Mouse (Mus musculus) heart, embryonic 11.5 days (tissue): ENCODE measurements around the gene Prl7b1. TPM values are rescaled to one million over a fixed set of nuclear protein-coding genes. Genes with fewer than 3 reads are reported as not detected.

ENCODE experiments used
- ATAC-seq: fragments of 200-750 bp; cut with Nextera tagmentation; replicated peaks from 2 replicates; pipeline ENCODE4 v1.8.0; 2017; ENCODE audit warnings: moderate library complexity; ENCODE audit not compliant: insufficient number of reproducible peaks, low FRiP score, low TSS enrichment
- H3K27ac ChIP-seq: fragments of 300-500 bp; sonication (generic); 2 replicates; pipeline ENCODE4 v1.5.1; 2014; ENCODE audit warnings: mild to moderate bottlenecking, low read depth, low read length
- H3K27me3 ChIP-seq: fragments of 300-500 bp; sonication (generic); 2 replicates; pipeline ENCODE4 v1.6.1; 2014; ENCODE audit warnings: mild to moderate bottlenecking, low read length, mixed read lengths; ENCODE audit not compliant: control insufficient read depth, insufficient read depth
- H3K36me3 ChIP-seq: fragments of 300-500 bp; sonication (generic); 2 replicates; pipeline ENCODE4 v1.6.1; 2014; ENCODE audit warnings: mild to moderate bottlenecking, low read length, moderate library complexity, mixed read lengths; ENCODE audit not compliant: control insufficient read depth, insufficient read depth
- H3K4me1 ChIP-seq: fragments of 300-500 bp; sonication (generic); 2 replicates; pipeline ENCODE4 v1.6.1; 2014; ENCODE audit warnings: low read length; ENCODE audit not compliant: control insufficient read depth, insufficient read depth
- H3K4me2 ChIP-seq: fragments of 300-500 bp; sonication (generic); 2 replicates; pipeline ENCODE4 v1.6.1; 2014; ENCODE audit warnings: mild to moderate bottlenecking, moderate library complexity
- H3K4me3 ChIP-seq: fragments of 300-500 bp; sonication (generic); 2 replicates; pipeline ENCODE4 v1.5.1; 2014; ENCODE audit warnings: low read depth, low read length
- H3K9ac ChIP-seq: fragments of 300-500 bp; sonication (generic); 2 replicates; pipeline ENCODE4 v1.6.1; 2014; ENCODE audit warnings: mild to moderate bottlenecking, low read depth, low read length, moderate library complexity
- H3K9me3 ChIP-seq: fragments of 300-500 bp; sonication (generic); replicated peaks from 2 replicates; pipeline ENCODE4 v1.6.1; 2016; ENCODE audit warnings: low read length; ENCODE audit not compliant: control insufficient read depth
- WGBS: fragments of 180-500 bp; shearing (Covaris S2); extraction: QIAGEN DNeasy Blood & Tissue Kit; methylation state at CpG from one replicate; pipeline ENCODE4 v1.1.7; 2014; ENCODE audit not compliant: insufficient replicate concordance; 5-methylcytosine and 5-hydroxymethylcytosine counted together
- polyA plus RNA-seq: library from polyadenylated mRNA; unstranded; fragments of >200 nt; fragmentation: Nextera tagmentation; extraction: Ambion mirVana; gene quantifications from 2 replicates; pipeline ENCODE4 v1.2.1, GENCODE M21; 2014

The Prl7b1 gene
- polyA plus RNA-seq, result not detected in 2 replicates

- Histone ChIP-seq H3K9me3 (no peaks in the 10 kb centered on the region), H3K4me1 (no peaks in the 10 kb centered on the region), H3K4me2 (no peak within 1 kb of the TSS), H3K27ac (no peak within 1 kb of the TSS), H3K9ac (no peak within 1 kb of the TSS), H3K36me3 (no peaks in the 10 kb centered on the region), H3K27me3 (no peaks in the 10 kb centered on the region), H3K4me3 (no peak within 1 kb of the TSS)
- WGBS, result 64% methylated on average over 4 of the region's 4 CpGs
- no peak for ATAC-seq
These were observed at the start of gene Prl7b1 for GRCm38 (mm10) chr13:27610482-27610881. Prl7b1 (minus strand) TSS chr13:27610582.

- no peaks in the 10 kb centered on the region for H3K36me3 ChIP-seq
- WGBS, result 91% methylated on average over 3 of the region's 3 CpGs
- no peak within 1 kb of the TSS for H3K4me3 ChIP-seq
- ATAC-seq, result no peak
- H3K9ac ChIP-seq, result no peak within 1 kb of the TSS
- no peaks in the 10 kb centered on the region for H3K27me3 ChIP-seq
- H3K4me1 ChIP-seq, result no peaks in the 10 kb centered on the region
- H3K4me2 ChIP-seq, result no peak within 1 kb of the TSS
- no peaks in the 10 kb centered on the region for H3K9me3 ChIP-seq
- H3K27ac ChIP-seq, result no peak within 1 kb of the TSS
These were observed 32.0 kb upstream of the Prl7b1 start, which contains the start of gene Prl7a1 for GRCm38 (mm10) chr13:27642393-27642792. Prl7a1 (minus strand) TSS chr13:27642493.

- Histone ChIP-seq H3K27me3 (no peaks in the 10 kb centered on the region), H3K9me3 (no peaks in the 10 kb centered on the region), H3K4me2 (no peak within 1 kb of the TSS), H3K4me3 (no peak within 1 kb of the TSS), H3K27ac (no peak within 1 kb of the TSS), H3K4me1 (no peaks in the 10 kb centered on the region), H3K36me3 (no peaks in the 10 kb centered on the region), H3K9ac (no peak within 1 kb of the TSS)
- no peak for ATAC-seq
- 65% methylated on average over 2 of the region's 2 CpGs for WGBS
These were observed 28.3 kb downstream of the Prl7b1 start, which contains the start of gene Prl8a1 for GRCm38 (mm10) chr13:27582071-27582470. Prl8a1 (minus strand) TSS chr13:27582171.

- ATAC-seq, result no peak
- H3K27me3 ChIP-seq, result no peaks in the 10 kb centered on the region
These were observed 45.9 kb downstream of the Prl7b1 start, which contains the start of gene Prl8a9 for GRCm38 (mm10) chr13:27564506-27564905. Prl8a9 (minus strand) TSS chr13:27564606.

GRCm38 (mm10) chr13:27553336-27553735, 57.0 kb downstream of the Prl7b1 start:
- Histone ChIP-seq H3K27ac (no peak overlapping the region), H3K36me3 (no peaks in the 10 kb centered on the region), H3K4me1 (no peaks in the 10 kb centered on the region), H3K9me3 (no peaks in the 10 kb centered on the region), H3K4me2 (no peak overlapping the region), H3K27me3 (no peaks in the 10 kb centered on the region), H3K4me3 (no peak overlapping the region), H3K9ac (no peak overlapping the region)
- ATAC-seq, result no peak

More at GRCm38 (mm10) chr13:27564506-27564905, 45.9 kb downstream of the Prl7b1 start, which contains the start of gene Prl8a9:
- Histone ChIP-seq H3K4me1 (no peaks in the 10 kb centered on the region), H3K27ac (no peak within 1 kb of the TSS), H3K36me3 (no peaks in the 10 kb centered on the region), H3K9me3 (no peaks in the 10 kb centered on the region), H3K4me3 (no peak within 1 kb of the TSS), H3K4me2 (no peak within 1 kb of the TSS), H3K9ac (no peak within 1 kb of the TSS)
- 74% methylated on average over 2 of the region's 2 CpGs for WGBS

Other genes with a start within 250 kb of the Prl7b1 start
- not detected in 2 replicates for gene Prl2b1, start 219.7 kb downstream of the Prl7b1 start, polyA plus RNA-seq
- not detected in 2 replicates for gene Prl8a6, start 171.9 kb downstream of the Prl7b1 start, polyA plus RNA-seq
- not detected in 2 replicates for gene Prl8a8, start 97.4 kb downstream of the Prl7b1 start, polyA plus RNA-seq
- gene Prl8a9, start 46.0 kb downstream of the Prl7b1 start, polyA plus RNA-seq, result not detected in 2 replicates
- not detected in 2 replicates for gene Prl8a1, start 28.4 kb downstream of the Prl7b1 start, polyA plus RNA-seq
- gene Prl7a1, start 31.9 kb upstream of the Prl7b1 start, polyA plus RNA-seq, result not detected in 2 replicates
- gene Prl7a2, start 57.5 kb upstream of the Prl7b1 start, polyA plus RNA-seq, result not detected in 2 replicates
- not detected in 2 replicates for gene Prl7d1, start 106.2 kb upstream of the Prl7b1 start, polyA plus RNA-seq
- not detected in 2 replicates for gene Prl7c1, start 170.2 kb upstream of the Prl7b1 start, polyA plus RNA-seq
- not detected in 2 replicates for gene Prl2a1, start 191.1 kb upstream of the Prl7b1 start, polyA plus RNA-seq
- not detected in 2 replicates for gene Prl2c1, start 238.8 kb upstream of the Prl7b1 start, polyA plus RNA-seq